Mouse (Mus musculus) cerebral cortex, adult 2 months (tissue): ENCODE measurements around the gene Myo15b.

ENCODE experiments used
- WGBS: fragments of 180-500 bp; shearing (Covaris S2); methylation state at CpG from one replicate; pipeline ENCODE4 v1.1.7; 2018; 5-methylcytosine and 5-hydroxymethylcytosine counted together

Myo15b gene

DNA sequence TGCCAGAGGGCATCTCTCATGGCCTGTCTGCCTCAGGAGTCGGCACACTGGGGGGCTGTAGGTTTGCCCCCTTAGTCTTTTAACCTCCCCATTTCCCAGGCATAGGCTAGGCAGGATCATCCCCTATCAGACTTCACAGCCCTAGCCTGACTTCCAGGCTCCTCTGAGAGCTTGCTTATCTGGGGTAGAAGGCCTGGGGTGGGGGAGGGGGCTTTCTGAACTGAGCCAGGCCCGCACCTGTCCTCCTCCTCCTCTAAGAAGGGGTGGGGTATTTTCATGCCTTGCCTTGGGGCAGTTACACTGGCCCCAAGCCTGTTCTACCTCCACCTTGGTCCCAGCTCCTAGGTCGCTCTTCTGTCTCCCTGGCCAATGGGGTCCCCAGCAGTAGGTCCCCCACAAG is 26.7 kb upstream of the Myo15b start:
- 69% methylated on average over 3 of the region's 3 CpGs for WGBS

DNA sequence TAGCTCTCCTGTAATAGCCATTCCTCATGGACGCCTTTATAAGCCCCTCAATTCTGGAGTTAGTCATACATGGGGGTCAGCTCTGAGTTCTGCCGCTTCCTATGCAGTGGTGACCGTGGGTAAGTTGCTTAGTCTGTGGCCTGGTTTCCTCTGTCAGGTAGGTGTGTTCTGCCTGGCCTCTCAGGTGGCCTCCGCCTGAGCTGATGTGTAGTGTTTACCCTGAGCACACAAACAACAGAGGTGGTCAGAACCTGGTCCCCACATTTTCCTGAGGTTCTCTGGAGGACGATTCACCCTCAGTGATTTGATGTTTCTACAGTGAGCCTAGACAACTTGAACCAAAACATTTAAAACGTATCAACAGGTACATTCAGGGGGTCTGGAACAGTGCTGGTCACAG is 26.1 kb upstream of the Myo15b start:
- WGBS, result 86% methylated on average over 6 of the region's 6 CpGs

- WGBS, result 57% methylated on average over 8 of the region's 8 CpGs
Measured at GRCm38 (mm10) chr11:115832523-115832922, 25.7 kb upstream of the Myo15b start.

DNA sequence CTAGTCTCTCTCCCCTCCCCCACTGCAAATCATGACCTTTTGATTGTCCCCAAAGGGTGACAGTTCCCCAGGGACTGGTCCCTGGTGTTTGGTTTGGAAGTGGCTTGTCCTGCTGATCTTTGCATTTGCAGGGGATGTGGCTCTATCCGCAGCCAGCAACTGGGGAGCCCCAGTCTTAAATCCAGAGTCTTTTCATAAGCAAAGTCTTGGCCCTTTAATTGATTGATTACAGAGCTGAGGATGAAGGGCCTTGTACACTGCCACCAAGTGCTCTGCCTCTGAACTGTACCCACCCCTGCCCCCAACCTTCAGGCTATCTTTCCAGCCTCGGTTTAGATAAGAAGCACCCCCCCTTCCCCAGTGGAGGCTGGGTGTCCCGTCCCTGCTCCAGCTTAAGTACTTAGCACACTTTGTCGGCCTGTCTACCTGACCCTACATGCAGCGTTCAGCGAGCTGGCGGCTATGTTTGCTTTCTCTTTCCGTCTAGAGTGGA is 25.1 kb upstream of the Myo15b start:
- WGBS, result 65% methylated on average over 8 of the region's 8 CpGs

- 82% methylated on average over 6 of the region's 6 CpGs for WGBS
Measured at GRCm38 (mm10) chr11:115834033-115834432, 24.2 kb upstream of the Myo15b start.

DNA sequence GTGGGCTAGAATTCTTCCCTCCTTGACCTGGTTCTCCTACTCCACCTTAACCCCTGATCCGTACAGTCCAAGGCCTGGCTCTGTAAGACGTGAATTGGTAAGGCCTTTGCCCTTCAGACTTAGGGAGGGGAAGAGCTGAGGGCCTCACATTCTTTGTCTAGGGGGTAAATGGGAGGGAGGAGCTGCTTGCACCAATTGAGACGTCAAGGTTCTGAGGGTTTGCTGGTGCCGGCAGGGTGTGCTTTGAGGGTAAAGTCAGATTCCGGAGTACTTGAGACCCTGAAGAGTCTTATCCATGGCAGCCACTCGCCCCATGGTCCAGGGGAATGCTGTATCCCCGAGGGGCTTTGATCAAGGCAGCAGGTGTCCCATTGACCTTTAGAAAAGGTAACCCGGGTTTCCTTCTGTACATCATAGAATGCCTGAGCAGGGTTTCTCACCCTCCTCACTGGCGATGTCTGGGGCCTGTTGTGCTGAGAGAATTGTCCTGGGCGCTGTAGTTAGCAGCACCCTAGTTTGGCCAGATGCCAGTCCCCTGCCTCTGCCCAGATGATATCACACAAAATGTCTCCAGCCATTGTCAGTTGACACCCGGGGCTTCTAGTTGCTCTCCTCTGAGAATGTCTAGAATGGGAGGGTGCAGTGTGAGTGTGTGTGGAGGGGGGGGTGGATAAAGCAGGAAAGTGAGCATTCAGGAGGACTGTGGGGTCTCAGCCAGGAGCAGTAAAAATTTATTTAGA is 21.4 kb upstream of the Myo15b start:
- WGBS, result 76% methylated on average over 11 of the region's 11 CpGs

DNA sequence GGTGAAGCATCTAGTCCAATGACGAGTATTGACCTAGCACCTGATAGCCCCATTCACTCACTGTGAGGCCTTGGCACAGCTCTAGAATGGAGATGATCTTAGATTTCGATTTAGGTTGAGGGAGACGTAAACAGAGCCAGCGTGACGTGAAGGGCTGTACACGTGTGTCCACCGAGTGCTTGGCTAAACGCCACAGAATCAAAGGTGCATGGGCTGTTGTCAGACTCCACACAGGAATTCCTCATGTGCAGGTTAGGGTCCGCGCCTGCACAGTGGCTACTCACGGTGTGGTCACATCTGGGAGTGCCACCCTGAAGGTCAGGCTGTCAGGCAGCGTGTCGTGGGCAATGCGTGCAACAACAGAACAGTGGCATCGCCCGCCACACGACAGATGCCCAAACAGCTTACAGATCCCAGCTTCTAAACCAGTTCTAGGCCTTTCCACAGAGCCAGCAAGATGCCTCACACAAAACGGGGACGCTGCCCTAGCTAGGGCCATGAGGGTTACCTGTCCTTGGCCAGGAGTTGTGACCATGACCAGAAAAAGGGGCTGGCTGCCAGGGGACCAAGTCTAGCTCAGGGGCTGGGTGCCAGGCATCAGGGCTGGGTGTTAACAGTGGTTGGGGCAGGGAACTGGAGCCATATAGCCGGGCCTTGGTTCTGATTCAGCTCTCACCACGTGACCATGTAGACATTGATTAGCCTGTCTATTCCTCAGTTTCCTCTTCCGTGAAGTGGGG is 20.4 kb upstream of the Myo15b start:
- 95% methylated on average over 22 of the region's 22 CpGs for WGBS

- WGBS, result 77% methylated on average over 4 of the region's 4 CpGs
Measured at GRCm38 (mm10) chr11:115838895-115839311, 19.3 kb upstream of the Myo15b start.

DNA sequence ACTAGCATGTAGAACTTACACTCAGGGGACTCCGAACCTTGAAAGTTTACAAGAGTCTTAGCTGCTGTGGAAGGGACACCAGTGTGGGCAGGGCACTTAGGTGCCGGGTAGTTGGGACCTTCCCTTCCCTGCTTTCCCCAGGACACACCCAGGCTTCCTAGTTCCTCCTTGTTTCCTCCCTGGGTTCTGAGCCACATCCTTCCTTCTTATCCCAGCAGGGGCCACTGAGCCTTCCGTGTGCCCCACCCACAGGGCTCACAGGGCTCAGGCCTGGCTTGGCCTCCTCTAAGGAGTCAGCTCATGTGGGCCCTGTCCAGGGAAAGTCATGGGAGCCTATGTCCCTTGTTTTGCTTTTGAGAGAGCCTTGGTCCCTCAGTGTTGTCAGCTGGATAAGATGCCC is 18.5 kb upstream of the Myo15b start:
- WGBS, result 72% methylated on average over 3 of the region's 3 CpGs

DNA sequence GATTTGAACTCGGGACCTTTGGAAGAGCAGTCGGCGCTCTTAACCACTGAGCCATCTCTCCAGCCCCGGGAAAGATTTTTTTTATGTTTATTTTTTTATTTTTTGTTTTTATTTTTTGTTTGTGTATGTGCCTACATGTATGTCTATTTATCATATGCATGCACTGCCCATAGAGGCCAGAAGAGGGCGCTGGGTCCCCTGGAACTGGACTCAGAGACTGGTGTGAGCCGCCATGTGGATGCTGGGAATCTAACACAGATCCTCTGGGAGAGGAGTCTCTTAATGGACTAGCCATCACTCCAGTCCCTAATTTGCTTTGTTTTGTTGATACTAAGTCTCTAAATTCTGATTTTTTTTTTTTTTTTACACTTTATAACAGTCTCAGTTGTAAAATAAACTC is 17.2 kb upstream of the Myo15b start:
- 87% methylated on average over 6 of the region's 6 CpGs for WGBS

GRCm38 (mm10) chr11:115841961-115842550 is 16.1 kb upstream of the Myo15b start:
- 73% methylated on average over 6 of the region's 6 CpGs for WGBS

- 94% methylated on average over 11 of the region's 14 CpGs for WGBS
Measured at GRCm38 (mm10) chr11:115843141-115843890, 14.9 kb upstream of the Myo15b start.

DNA sequence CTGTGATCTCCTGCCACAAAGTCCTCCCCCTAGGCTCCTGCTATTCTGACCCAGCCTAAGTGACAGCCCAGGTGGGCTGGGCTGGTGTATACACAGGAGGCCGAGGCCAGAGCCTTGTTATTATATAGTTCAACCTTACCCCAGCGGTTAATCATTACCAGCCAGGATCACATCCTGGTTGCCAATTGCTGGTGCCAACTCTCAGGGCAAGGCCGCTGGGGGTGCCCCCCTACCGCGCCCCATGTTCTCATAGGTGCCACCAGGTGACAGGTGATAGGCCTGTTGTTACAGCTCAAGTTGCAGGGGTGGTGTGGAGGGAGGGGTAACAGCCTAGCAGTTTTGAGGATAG is 14.3 kb upstream of the Myo15b start:
- WGBS, result 93% methylated on average over 5 of the region's 5 CpGs

- 84% methylated on average over 8 of the region's 8 CpGs for WGBS
Measured at GRCm38 (mm10) chr11:115844240-115844639, 14.0 kb upstream of the Myo15b start.

DNA sequence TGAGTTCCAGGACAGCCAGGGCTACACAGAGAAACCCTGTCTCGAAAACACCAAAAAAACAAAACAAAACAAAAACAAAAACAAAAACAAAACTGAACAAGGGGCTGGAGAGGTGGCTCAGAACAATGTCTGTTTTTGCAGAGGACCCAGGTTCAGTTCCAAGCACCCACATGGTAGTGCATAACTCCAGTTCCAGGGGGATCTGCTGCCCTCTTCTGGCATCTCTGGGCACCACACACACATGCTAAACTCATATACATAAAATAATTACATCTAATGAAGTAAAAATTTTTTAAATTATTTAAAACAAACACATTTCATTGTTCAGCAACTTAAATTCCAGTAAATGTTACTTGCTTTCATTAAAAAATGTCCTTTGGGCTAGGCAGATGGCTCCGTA is 12.4 kb upstream of the Myo15b start:
- 95% methylated on average over 2 of the region's 2 CpGs for WGBS

- 69% methylated on average over 6 of the region's 6 CpGs for WGBS
Measured at GRCm38 (mm10) chr11:115854674-115855073, 3.5 kb upstream of the Myo15b start.

DNA sequence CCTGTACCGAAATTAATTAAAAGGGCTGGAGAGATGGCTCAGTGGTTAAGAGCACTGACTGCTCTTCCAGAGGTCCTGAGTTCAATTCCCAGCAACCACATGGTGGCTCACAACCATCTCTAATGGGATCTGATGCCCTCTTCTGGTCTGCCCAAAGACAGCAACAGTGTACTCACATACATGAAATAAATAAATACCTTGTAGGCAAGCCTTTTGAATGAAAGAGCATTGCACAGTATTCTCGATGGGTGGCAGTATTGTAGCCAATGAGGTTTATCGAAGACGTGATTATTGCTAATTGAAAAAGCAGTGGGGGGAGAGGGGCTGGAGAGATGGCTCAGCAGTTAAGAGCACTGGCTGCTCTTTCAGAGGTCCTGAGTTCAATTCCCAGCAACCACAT is 1.1 kb upstream of the Myo15b start:
- 91% methylated on average over 4 of the region's 4 CpGs for WGBS

- WGBS, result 67% methylated on average over 13 of the region's 13 CpGs
Measured at GRCm38 (mm10) chr11:115857936-115858335, 270 bp upstream of the Myo15b start.

DNA sequence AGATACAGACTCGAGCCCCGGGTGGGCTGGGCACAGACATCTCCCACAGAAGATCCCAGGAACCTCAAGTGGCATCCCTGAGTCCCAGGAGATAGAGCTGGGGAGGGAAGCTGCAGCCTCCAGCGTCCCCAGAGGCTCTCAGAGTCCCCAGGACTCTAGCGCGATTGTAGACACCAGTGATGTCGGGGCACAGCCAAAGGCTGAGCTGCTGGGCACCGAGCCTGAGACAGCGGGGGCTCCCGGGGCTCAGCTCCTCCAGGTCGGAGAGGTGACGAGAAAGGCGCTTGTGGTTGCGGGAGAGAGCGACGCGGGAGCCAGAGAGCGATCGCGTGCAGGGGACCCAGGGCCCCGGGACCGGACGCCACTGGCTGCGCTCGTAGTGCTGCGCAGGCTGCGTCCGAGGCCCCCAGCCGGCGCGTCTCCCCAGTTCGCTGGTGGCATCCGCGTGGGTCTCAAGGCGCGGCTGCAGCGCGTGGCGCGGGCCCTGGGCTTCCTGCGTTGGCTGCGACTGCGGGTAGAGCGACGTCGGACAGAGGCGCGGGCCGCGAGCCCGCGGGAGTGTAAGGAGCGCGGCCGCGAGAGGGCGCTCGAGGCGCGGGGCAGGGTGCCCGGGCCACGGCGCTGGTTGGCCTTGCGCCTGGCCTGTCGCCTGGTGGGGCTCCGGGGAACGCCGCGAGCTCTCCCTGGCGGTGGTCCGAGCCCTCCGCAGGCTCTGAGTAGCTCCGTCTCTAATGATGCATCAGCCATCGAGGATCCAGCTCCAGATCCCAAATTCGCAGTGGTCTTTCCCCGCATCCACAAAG is 1.1 kb downstream of the Myo15b start:
- WGBS, result 3% methylated on average over 60 of the region's 75 CpGs

- WGBS, result 88% methylated on average over 8 of the region's 8 CpGs
Measured at GRCm38 (mm10) chr11:115863895-115864294, 5.7 kb downstream of the Myo15b start.

DNA sequence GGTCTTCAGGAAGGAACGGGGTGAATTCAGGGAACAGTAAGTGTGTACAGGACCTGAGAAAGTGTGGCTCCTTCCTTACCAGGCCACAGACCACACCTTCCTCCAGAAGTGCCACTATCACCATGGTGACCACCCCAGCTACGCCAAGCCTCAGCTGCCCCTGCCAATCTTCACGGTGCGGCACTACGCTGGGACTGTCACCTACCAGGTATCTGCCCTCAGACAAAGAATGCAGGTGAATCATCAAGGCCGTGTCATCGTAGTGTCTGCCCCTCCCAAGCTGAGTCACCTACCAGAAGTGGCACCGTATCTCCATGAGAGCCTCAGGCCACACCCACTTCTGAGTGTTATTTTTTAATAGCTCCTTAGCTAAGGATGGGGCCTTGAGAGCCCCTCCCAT is 11.2 kb downstream of the Myo15b start:
- WGBS, result 87% methylated on average over 8 of the region's 8 CpGs
